In genomic region chr17:87378354-87379159, GRCm38 (mm10) we compare ENCODE assay signal across 8 mouse cellular contexts.
DNase-seq lines count a peak whose midpoint lies in the region.

No protein-coding gene starts in this region.

- peak; percentile 27 for DNase-seq in ES-CJ7 (ENCODE audit: low read depth, low spot score)
- DNase-seq in R1 (ENCODE audit: low read depth, low spot score): peak; percentile 83
- peak; percentile 33 to 50 for DNase-seq in frontal cortex, postnatal 25 days (ENCODE audit: low spot score in 2 of 2)
- peak; percentile 35 for DNase-seq in kidney, postnatal 14 days
- peak; percentile 31 to 40 for DNase-seq in lung, postnatal 4 days
- peak; percentile 73 for DNase-seq in right cerebral cortex, postnatal 25 days
- DNase-seq in cerebellum, postnatal 4 days (ENCODE audit: low spot score in 2 of 2): no peak
- no peak for DNase-seq in thymus, adult 18-20 months

Comparison
In these comparisons a context has a peak if more than half of its experiments do, and no peak if none do; other contexts are left out.
1. DNase-seq: peak in ES-CJ7 (single experiment), R1 (single experiment), frontal cortex, postnatal 25 days (2 of 2), kidney, postnatal 14 days (single experiment), lung, postnatal 4 days (2 of 2) and right cerebral cortex, postnatal 25 days (single experiment); none in cerebellum, postnatal 4 days (0 of 2) and thymus, adult 18-20 months (0 of 2).